Mouse (Mus musculus): ENCODE results near the gene Itga9. TPM values are rescaled to one million over a fixed set of nuclear protein-coding genes. Genes with fewer than 3 reads are reported as not detected.

Itga9 gene
- polyA plus RNA-seq, 1 experiment: not detected

GRCm38 (mm10) chr9:118822581-118822980 lies 216.1 kb downstream of the Itga9 start:
- Histone ChIP-seq H3K27ac (ENCODE audit: insufficient read depth, low read depth, low read length) (no peak overlapping the region), H3K4me1 (ENCODE audit: control insufficient read depth, insufficient read depth, low read length) (peaks cover 13% of the 10 kb centered on the region), H3K4me3 (ENCODE audit: insufficient read depth, low read depth, low read length) (no peak overlapping the region)
- no peak for TF ChIP-seq CTCF (IDR thresholded peaks at IDR 0.05; ENCODE audit: insufficient read depth, low read depth, low read length)
- TF ChIP-seq POLR2A (IDR thresholded peaks at IDR 0.05; ENCODE audit: insufficient read depth, low read depth, low read length): no peak
- 100% methylated on average over 2 of the region's 2 CpGs for WGBS

GRCm38 (mm10) chr9:118831080-118831479 lies 224.6 kb downstream of the Itga9 start:
- 38% methylated on average over 11 of the region's 11 CpGs for WGBS
- no peak overlapping the region for H3K27ac ChIP-seq (ENCODE audit: insufficient read depth, low read depth, low read length)
- peaks cover 3% of the 10 kb centered on the region; the same call in 1 of the 2 replicates for H3K4me1 ChIP-seq (ENCODE audit: control insufficient read depth, insufficient read depth, low read length)
- TF ChIP-seq CTCF (IDR thresholded peaks at IDR 0.05; ENCODE audit: insufficient read depth, low read depth, low read length) (no peak), POLR2A (IDR thresholded peaks at IDR 0.05; ENCODE audit: insufficient read depth, low read depth, low read length) (no peak)
- no peak overlapping the region for H3K4me3 ChIP-seq (ENCODE audit: insufficient read depth, low read depth, low read length)

GRCm38 (mm10) chr9:118832533-118832932 lies 226.0 kb downstream of the Itga9 start:
- 88% methylated on average over 3 of the region's 3 CpGs for WGBS
- H3K4me3 ChIP-seq (ENCODE audit: insufficient read depth, low read depth, low read length): no peak overlapping the region
- H3K27ac ChIP-seq (ENCODE audit: insufficient read depth, low read depth, low read length): no peak overlapping the region
- H3K4me1 ChIP-seq (ENCODE audit: control insufficient read depth, insufficient read depth, low read length): peaks cover 3% of the 10 kb centered on the region; the same call in 1 of the 2 replicates
- TF ChIP-seq CTCF (IDR thresholded peaks at IDR 0.05; ENCODE audit: insufficient read depth, low read depth, low read length): no peak
- no peak for TF ChIP-seq POLR2A (IDR thresholded peaks at IDR 0.05; ENCODE audit: insufficient read depth, low read depth, low read length)

- peaks cover 3% of the 10 kb centered on the region; the same call in 1 of the 2 replicates for H3K4me1 ChIP-seq (ENCODE audit: control insufficient read depth, insufficient read depth, low read length)
- 88% methylated on average over 8 of the region's 8 CpGs for WGBS
- no peak for TF ChIP-seq POLR2A (IDR thresholded peaks at IDR 0.05; ENCODE audit: insufficient read depth, low read depth, low read length)
- TF ChIP-seq CTCF (IDR thresholded peaks at IDR 0.05; ENCODE audit: insufficient read depth, low read depth, low read length): no peak
Observed at GRCm38 (mm10) chr9:118833413-118833812, 226.9 kb downstream of the Itga9 start.

GRCm38 (mm10) chr9:118838910-118839667 lies 232.6 kb downstream of the Itga9 start:
- H3K4me1 ChIP-seq (ENCODE audit: control insufficient read depth, insufficient read depth, low read length): no peaks in the 10 kb centered on the region
- 79% methylated on average over 7 of the region's 7 CpGs for WGBS
- no peak overlapping the region for H3K27ac ChIP-seq (ENCODE audit: insufficient read depth, low read depth, low read length)
- TF ChIP-seq CTCF (IDR thresholded peaks at IDR 0.05; ENCODE audit: insufficient read depth, low read depth, low read length) (no peak), POLR2A (IDR thresholded peaks at IDR 0.05; ENCODE audit: insufficient read depth, low read depth, low read length) (no peak)
- H3K4me3 ChIP-seq (ENCODE audit: insufficient read depth, low read depth, low read length): no peak overlapping the region

More at GRCm38 (mm10) chr9:118833413-118833812, 226.9 kb downstream of the Itga9 start:
- Histone ChIP-seq H3K4me3 (ENCODE audit: insufficient read depth, low read depth, low read length) (no peak overlapping the region), H3K27ac (ENCODE audit: insufficient read depth, low read depth, low read length) (no peak overlapping the region)

GRCm38 (mm10) chr9:118841247-118841646 lies 234.8 kb downstream of the Itga9 start:
- Histone ChIP-seq H3K27ac (ENCODE audit: insufficient read depth, low read depth, low read length) (no peak overlapping the region), H3K4me1 (ENCODE audit: control insufficient read depth, insufficient read depth, low read length) (no peaks in the 10 kb centered on the region), H3K4me3 (ENCODE audit: insufficient read depth, low read depth, low read length) (no peak overlapping the region)
- WGBS: 97% methylated on average over 6 of the region's 6 CpGs
- TF ChIP-seq CTCF (IDR thresholded peaks at IDR 0.05; ENCODE audit: insufficient read depth, low read depth, low read length) (no peak), POLR2A (IDR thresholded peaks at IDR 0.05; ENCODE audit: insufficient read depth, low read depth, low read length) (no peak)

- no peak overlapping the region for H3K4me3 ChIP-seq (ENCODE audit: insufficient read depth, low read depth, low read length)
- H3K4me1 ChIP-seq (ENCODE audit: control insufficient read depth, insufficient read depth, low read length): no peaks in the 10 kb centered on the region
- WGBS: 84% methylated on average over 7 of the region's 7 CpGs
- TF ChIP-seq POLR2A (IDR thresholded peaks at IDR 0.05; ENCODE audit: insufficient read depth, low read depth, low read length) (no peak), CTCF (IDR thresholded peaks at IDR 0.05; ENCODE audit: insufficient read depth, low read depth, low read length) (no peak)
- no peak overlapping the region for H3K27ac ChIP-seq (ENCODE audit: insufficient read depth, low read depth, low read length)
Observed at GRCm38 (mm10) chr9:118841907-118842432, 235.5 kb downstream of the Itga9 start.

GRCm38 (mm10) chr9:118843711-118844110 lies 237.2 kb downstream of the Itga9 start:
- Histone ChIP-seq H3K27ac (ENCODE audit: insufficient read depth, low read depth, low read length) (no peak overlapping the region), H3K4me1 (ENCODE audit: control insufficient read depth, insufficient read depth, low read length) (no peaks in the 10 kb centered on the region), H3K4me3 (ENCODE audit: insufficient read depth, low read depth, low read length) (no peak overlapping the region)
- 93% methylated on average over 5 of the region's 5 CpGs for WGBS
- no peak for TF ChIP-seq POLR2A (IDR thresholded peaks at IDR 0.05; ENCODE audit: insufficient read depth, low read depth, low read length)
- no peak for TF ChIP-seq CTCF (IDR thresholded peaks at IDR 0.05; ENCODE audit: insufficient read depth, low read depth, low read length)

GRCm38 (mm10) chr9:118845003-118845402 lies 238.5 kb downstream of the Itga9 start:
- Histone ChIP-seq H3K4me3 (ENCODE audit: insufficient read depth, low read depth, low read length) (no peak overlapping the region), H3K4me1 (ENCODE audit: control insufficient read depth, insufficient read depth, low read length) (no peaks in the 10 kb centered on the region), H3K27ac (ENCODE audit: insufficient read depth, low read depth, low read length) (no peak overlapping the region)
- TF ChIP-seq CTCF (IDR thresholded peaks at IDR 0.05; ENCODE audit: insufficient read depth, low read depth, low read length): no peak
- no peak for TF ChIP-seq POLR2A (IDR thresholded peaks at IDR 0.05; ENCODE audit: insufficient read depth, low read depth, low read length)
- 91% methylated on average over 5 of the region's 5 CpGs for WGBS

All from olfactory bulb, adult 2 months (tissue).